ENCODE assay signal across 21 mouse cellular contexts in genomic region chr16:92792905-92793304, GRCm38 (mm10). TPM values are rescaled to one million over a fixed set of nuclear protein-coding genes. Genes with fewer than 3 reads are reported as not detected.
DNase-seq lines count a peak whose midpoint lies in the region; ATAC-seq and TF ChIP-seq lines count a peak whose summit lies in the region.
"Had no signal": no experiment of that assay in that cellular context is flagged by ENCODE, and none has a peak within 500 bp of the region (broad histone marks: within the 10 kb centered on the region; RNA-seq: fewer than 3 reads in every experiment).

No protein-coding gene starts in this region.

- no peak overlapping the region for H3K9ac ChIP-seq in lung, embryonic 16.5 days (ENCODE audit: low read length)
- H3K9ac ChIP-seq in lung, postnatal 0 days (replicated peaks; ENCODE audit: low read depth), result no peak overlapping the region
- no peak overlapping the region for H3K9ac ChIP-seq in liver, embryonic 15.5 days
- H3K9ac ChIP-seq: embryonic facial prominence, embryonic 12.5 days; forebrain, embryonic 13.5 days; forebrain, postnatal 0 days; heart, embryonic 13.5 days; hindbrain, embryonic 12.5 days had no signal

- no peaks in the 10 kb centered on the region for H3K36me3 ChIP-seq in lung, embryonic 16.5 days (ENCODE audit: control insufficient read depth, insufficient read depth, low read length)
- no peaks in the 10 kb centered on the region for H3K36me3 ChIP-seq in lung, postnatal 0 days (ENCODE audit: insufficient read depth, low read length)
- no peaks in the 10 kb centered on the region for H3K36me3 ChIP-seq in liver, embryonic 15.5 days (replicated peaks)
- H3K36me3 ChIP-seq: embryonic facial prominence, embryonic 12.5 days; heart, embryonic 13.5 days; hindbrain, embryonic 12.5 days had no signal

- 62% methylated on average over 4 of the region's 4 CpGs for WGBS in lung, embryonic 16.5 days
- 44% methylated on average over 4 of the region's 4 CpGs for WGBS in lung, postnatal 0 days
- 28% methylated on average over 4 of the region's 4 CpGs for WGBS in liver, embryonic 15.5 days (ENCODE audit: insufficient replicate concordance)

- H3K4me3 ChIP-seq in lung, embryonic 16.5 days (ENCODE audit: low read length), result no peak overlapping the region
- H3K4me3 ChIP-seq in lung, postnatal 0 days (ENCODE audit: low read depth, low read length), result no peak overlapping the region
- no peak overlapping the region for H3K4me3 ChIP-seq in liver, embryonic 15.5 days (replicated peaks)
- H3K4me3 ChIP-seq: embryonic facial prominence, embryonic 12.5 days; forebrain, embryonic 13.5 days; gastrocnemius, adult 2 months; heart, embryonic 13.5 days; hindbrain, embryonic 12.5 days had no signal

- DNase-seq in lung, postnatal 0 days (ENCODE audit: low spot score), result no peak
- no peak for DNase-seq in B cell, adult 2 months
- no peak for DNase-seq in right cerebral cortex, postnatal 25 days
- DNase-seq: adrenal gland, adult 8-10 months; cerebellum, adult 11 months; cerebellum, adult 8-10 months; cerebellum, postnatal 14 days; forebrain, postnatal 0 days; gastrocnemius, adult 2 months; gastrocnemius, postnatal 25 days; heart, adult 11 months; heart, postnatal 4 days had no signal

- peak; percentile 20; the same call in 1 of the 2 replicates for ATAC-seq in lung, embryonic 16.5 days (ENCODE audit: low read depth)
- ATAC-seq in lung, postnatal 0 days, result no peak
- peak; percentile 54 for ATAC-seq in liver, embryonic 15.5 days (ENCODE audit: insufficient read depth)
- ATAC-seq in megakaryocyte-erythroid progenitor cell, adult 5-6 weeks (replicated peaks; ENCODE audit: low FRiP score, low TSS enrichment, poor library complexity, severe bottlenecking), result peak; percentile 81
- no peak for ATAC-seq in erythroid progenitor cell, adult 5-6 weeks (replicated peaks; ENCODE audit: low FRiP score, poor library complexity, severe bottlenecking)
- ATAC-seq: forebrain, embryonic 13.5 days; forebrain, postnatal 0 days; hindbrain, embryonic 16.5 days had no signal

- no peak overlapping the region for H3K4me2 ChIP-seq in lung, embryonic 16.5 days (ENCODE audit: low read depth, low read length)
- H3K4me2 ChIP-seq in lung, postnatal 0 days (replicated peaks; ENCODE audit: low read depth, low read length), result no peak overlapping the region
- H3K4me2 ChIP-seq in liver, embryonic 15.5 days, result no peak overlapping the region
- H3K4me2 ChIP-seq: embryonic facial prominence, embryonic 12.5 days; forebrain, embryonic 13.5 days; heart, embryonic 13.5 days; hindbrain, embryonic 12.5 days had no signal

- TF ChIP-seq EP300 in lung, postnatal 0 days (IDR thresholded peaks at IDR 0.05), result no peak

- no peaks in the 10 kb centered on the region for H3K9me3 ChIP-seq in lung, embryonic 16.5 days (ENCODE audit: control insufficient read depth, low read length)
- H3K9me3 ChIP-seq in lung, postnatal 0 days (ENCODE audit: low read length), result no peaks in the 10 kb centered on the region
- H3K9me3 ChIP-seq in liver, embryonic 15.5 days (replicated peaks), result no peaks in the 10 kb centered on the region
- H3K9me3 ChIP-seq: embryonic facial prominence, embryonic 12.5 days; forebrain, embryonic 13.5 days; heart, embryonic 13.5 days; hindbrain, embryonic 12.5 days had no signal

- no peak overlapping the region for H3K27ac ChIP-seq in lung, embryonic 16.5 days (ENCODE audit: low read length)
- no peak overlapping the region for H3K27ac ChIP-seq in lung, postnatal 0 days (ENCODE audit: low read length)
- H3K27ac ChIP-seq in liver, embryonic 15.5 days (replicated peaks), result 0 out of 2 replicates have a peak overlapping the region, but pooled peaks have one; percentile 1
- H3K27ac ChIP-seq: embryonic facial prominence, embryonic 12.5 days; forebrain, embryonic 13.5 days; gastrocnemius, adult 2 months; heart, embryonic 13.5 days; hindbrain, embryonic 12.5 days had no signal

- no peak for TF ChIP-seq CTCF in lung, postnatal 0 days (IDR thresholded peaks at IDR 0.05)

- no peaks in the 10 kb centered on the region; the same call in 1 of the 2 replicates for H3K4me1 ChIP-seq in lung, embryonic 16.5 days (replicated peaks; ENCODE audit: control insufficient read depth, insufficient read depth, low read length)
- H3K4me1 ChIP-seq in lung, postnatal 0 days (ENCODE audit: insufficient read depth, low read depth, low read length), result no peaks in the 10 kb centered on the region
- peaks cover 61% of the 10 kb centered on the region for H3K4me1 ChIP-seq in liver, embryonic 15.5 days (replicated peaks)
- H3K4me1 ChIP-seq: embryonic facial prominence, embryonic 12.5 days; forebrain, embryonic 13.5 days; hindbrain, embryonic 12.5 days had no signal

- no peaks in the 10 kb centered on the region for H3K27me3 ChIP-seq in lung, embryonic 16.5 days (ENCODE audit: control insufficient read depth, insufficient read depth, low read depth, low read length)
- H3K27me3 ChIP-seq in lung, postnatal 0 days (replicated peaks; ENCODE audit: insufficient read depth, low read length), result no peaks in the 10 kb centered on the region
- H3K27me3 ChIP-seq in liver, embryonic 15.5 days, result no peaks in the 10 kb centered on the region
- H3K27me3 ChIP-seq: embryonic facial prominence, embryonic 12.5 days; forebrain, embryonic 13.5 days; hindbrain, embryonic 12.5 days had no signal

RNA-seq across cellular contexts. Expression of gene Runx1, which starts 33.0 kb away (rescaled TPM):
- polyA plus RNA-seq in lung, embryonic 16.5 days (2015; fragmentation: Nextera tagmentation; extraction: Ambion mirVana), result 9.4 and 10.9 TPM in 2 replicates
- polyA plus RNA-seq in lung, postnatal 0 days (2015; fragmentation: Nextera tagmentation; extraction: Ambion mirVana), result 9.1 and 11.3 TPM in 2 replicates
- 5.6 and 6.0 TPM in 2 replicates for polyA plus RNA-seq in liver, embryonic 15.5 days (2015; fragmentation: Nextera tagmentation; extraction: Ambion mirVana)
- total RNA-seq in megakaryocyte-erythroid progenitor cell, adult 5-6 weeks (2014; fragmentation: Nextera tagmentation), result 77.2 and 84.1 TPM in 2 replicates
- 16.4 and 29.1 TPM in 2 replicates for total RNA-seq in megakaryocyte-erythroid progenitor cell, adult 5-6 weeks (2017)
- 66.7 and 107 TPM in 2 replicates for total RNA-seq in erythroid progenitor cell, adult 5-6 weeks (2015; ENCODE audit: low replicate concordance)
- total RNA-seq in erythroid progenitor cell, adult 5-6 weeks (2017; ENCODE audit: low replicate concordance), result 57.8 and 59.5 TPM in 2 replicates

Comparison
In these comparisons a context has a peak if more than half of its experiments do, and no peak if none do; other contexts are left out.
1. ATAC-seq: peak in lung, embryonic 16.5 days (single experiment), liver, embryonic 15.5 days (single experiment) and megakaryocyte-erythroid progenitor cell, adult 5-6 weeks (single experiment); none in lung, postnatal 0 days (single experiment) and erythroid progenitor cell, adult 5-6 weeks (single experiment).